Mouse (Mus musculus): ENCODE results near the gene Cacnb2.

GRCm38 (mm10) chr2:14873116-14873515 lies 270.2 kb downstream of the Cacnb2 start:
- TF ChIP-seq CTCF (IDR thresholded peaks at IDR 0.05; ENCODE audit: low read depth), result no peak
- no peak for TF ChIP-seq EP300 (IDR thresholded peaks at IDR 0.05; ENCODE audit: low read depth)

Data from liver, postnatal 0 days (tissue).